Mouse (Mus musculus) frontal cortex, adult (tissue): ENCODE results near the gene Gm7861.
"Not testable (repeated sequence)": the region's sequence is repeated elsewhere in the genome, so short reads cannot be mapped to it uniquely, and the experiment has no call there.

Source experiments
- ATAC-seq: cut with Nextera tagmentation; 2 replicates; pipeline ENCODE4 v1.9.2; 2017; ENCODE audit warnings: mild to moderate bottlenecking, moderate library complexity, mixed read lengths; ENCODE audit not compliant: low TSS enrichment

The Gm7861 gene

DNA sequence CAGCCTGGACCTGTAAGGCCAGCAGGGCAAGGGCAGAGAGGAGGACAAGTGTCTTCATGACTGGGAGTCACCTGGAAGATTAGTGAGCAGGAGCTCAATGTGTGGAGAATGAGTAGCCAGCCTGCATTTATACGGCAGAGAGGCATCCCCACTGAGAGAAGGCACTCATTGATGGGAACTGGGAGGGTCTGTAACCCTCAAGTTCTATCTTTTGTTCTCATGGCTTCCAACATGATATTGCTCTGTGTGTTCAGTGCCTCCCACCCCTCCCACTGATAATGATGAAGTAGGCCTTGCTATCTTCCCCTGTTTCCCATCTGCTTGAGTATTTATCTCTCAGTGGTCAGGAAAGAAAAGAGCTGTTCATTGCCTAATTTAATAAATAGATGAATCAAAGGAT, at the start of gene Gm7861:
Gm7861 (minus strand) TSS at position 101 of the 400 bp plus-strand sequence.
- ATAC-seq = not testable (repeated sequence)

DNA sequence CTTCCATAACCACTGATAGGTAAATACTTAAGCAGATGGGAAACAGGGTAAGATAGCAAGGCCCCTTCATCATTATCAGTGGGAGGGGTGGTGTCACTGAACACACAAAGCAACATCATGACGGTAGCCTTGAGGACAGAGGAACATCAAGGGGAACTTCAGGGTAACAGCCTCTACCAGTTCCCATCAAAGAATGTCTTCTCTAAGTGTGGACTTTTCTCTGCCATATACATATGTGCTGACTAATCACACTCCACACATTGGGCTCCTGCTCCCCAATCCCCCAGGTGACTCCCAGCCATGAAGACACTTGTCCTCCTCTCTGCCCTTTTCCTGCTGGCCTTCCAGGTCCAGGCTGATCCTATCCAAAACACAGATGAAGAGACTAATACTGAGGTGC, 23.6 kb upstream of the Gm7861 start, which contains the start of gene Defa26:
Defa26 (plus strand) TSS at position 301 of the 400 bp plus-strand sequence.
- ATAC-seq = not testable (repeated sequence)

DNA sequence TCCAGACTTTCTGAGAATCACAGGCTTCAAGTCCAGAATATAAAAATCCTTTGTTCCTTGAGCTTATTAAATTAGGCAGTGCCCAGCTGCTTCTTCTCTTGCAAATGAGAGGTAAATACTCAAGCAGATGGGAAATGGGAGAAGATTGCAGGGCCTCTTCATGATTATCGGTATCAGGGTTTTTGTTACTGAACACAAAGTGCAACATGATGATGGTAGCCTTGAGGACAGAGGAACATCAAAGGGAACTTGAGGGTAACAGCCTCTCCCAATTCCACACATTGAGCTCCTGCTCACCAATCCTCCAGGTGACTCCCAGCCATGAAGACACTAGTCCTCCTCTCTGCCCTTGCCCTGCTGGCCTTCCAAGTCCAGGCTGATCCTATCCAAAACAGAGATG, 11.6 kb downstream of the Gm7861 start, which contains the start of gene Defa28:
Defa28 (plus strand) TSS at position 301 of the 400 bp plus-strand sequence.
- ATAC-seq = not testable (repeated sequence)

DNA sequence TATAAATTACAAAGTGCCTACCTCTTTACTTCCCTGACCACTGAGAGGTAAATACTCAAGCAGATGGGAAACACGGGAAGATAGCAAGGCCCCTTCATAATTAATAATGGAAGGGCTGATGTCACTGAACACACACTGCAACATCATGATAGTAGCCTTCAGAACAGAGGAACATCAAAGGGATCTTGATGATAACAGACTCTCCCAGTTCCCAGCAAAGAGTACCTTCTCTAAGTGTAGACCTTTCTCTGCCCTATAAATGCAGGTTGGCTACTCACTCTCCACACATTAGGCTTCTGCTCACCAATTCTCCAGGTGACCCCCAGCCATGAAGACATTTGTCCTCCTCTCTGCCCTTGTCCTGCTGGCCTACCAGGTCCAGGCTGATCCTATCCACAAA, 29.2 kb downstream of the Gm7861 start, which contains the start of gene Defa37:
Defa37 (plus strand) TSS at position 301 of the 400 bp plus-strand sequence.
- not testable (repeated sequence) for ATAC-seq
